ENCODE assay signal across 1 mouse cellular context in the genomic region with DNA sequence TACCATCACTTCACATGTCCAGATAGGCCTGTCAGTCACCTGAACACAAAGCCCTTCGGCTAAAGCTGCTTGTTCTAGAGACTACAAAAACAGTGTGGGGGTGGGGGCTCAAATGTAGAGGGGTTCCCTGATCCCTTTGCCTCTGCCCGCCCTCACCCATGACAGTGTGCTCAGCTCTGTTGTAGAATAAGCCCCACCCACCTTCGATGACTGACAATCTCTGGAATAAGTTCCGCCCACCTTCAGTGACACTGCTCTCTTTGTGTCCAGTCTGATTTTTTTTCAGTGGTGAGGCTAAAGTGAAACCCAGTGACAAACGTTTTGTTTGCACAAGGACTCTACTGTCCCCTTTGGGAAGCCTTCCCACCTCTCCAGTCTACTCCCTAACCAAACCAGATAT.
TF ChIP-seq lines count a peak whose summit lies in the region.

No protein-coding gene starts in this region.

TF ChIP-seq in CH12.LX, 34 proteins besides CTCF, POLR2A, EP300 and RAD21 (continued from another document):
- TF ChIP-seq SMC3 (IDR thresholded peaks at IDR 0.05; ENCODE audit: low read depth, low read length), result no peak
- no peak for TF ChIP-seq RCOR1 (conservative IDR thresholded peaks at IDR 0.05; ENCODE audit: low read depth, low read length)
- no peak for TF ChIP-seq ETS1 (conservative IDR thresholded peaks at IDR 0.05; ENCODE audit: low read depth, low read length)
- no peak for TF ChIP-seq CHD2 (IDR thresholded peaks at IDR 0.05; ENCODE audit: low read length)
- TF ChIP-seq CHD1 (IDR thresholded peaks at IDR 0.05; ENCODE audit: low read depth, low read length), result no peak
- no peak for TF ChIP-seq USF1 (IDR thresholded peaks at IDR 0.05; ENCODE audit: low read depth, low read length)
- no peak for TF ChIP-seq UBTF (IDR thresholded peaks at IDR 0.05; ENCODE audit: low read depth, low read length)
- TF ChIP-seq E2F4 (IDR thresholded peaks at IDR 0.05; ENCODE audit: insufficient replicate concordance, low read depth, low read length), result no peak
- no peak for TF ChIP-seq POLR2AphosphoS2 (IDR thresholded peaks at IDR 0.05; ENCODE audit: low read depth, low read length)
- TF ChIP-seq ZMIZ1 (IDR thresholded peaks at IDR 0.05; ENCODE audit: low read depth, low read length), result no peak
- TF ChIP-seq TCF12 (IDR thresholded peaks at IDR 0.05; ENCODE audit: low read depth, low read length), result no peak
- no peak for TF ChIP-seq BHLHE40 (IDR thresholded peaks at IDR 0.05; ENCODE audit: low read depth, low read length)
